In genomic region chr6:22538254-22538653, GRCm38 (mm10) we compare ENCODE assay signal across 25 mouse cellular contexts.
"Had no signal": no experiment of that assay in that cellular context is flagged by ENCODE, and none has a peak within 500 bp of the region (broad histone marks: within the 10 kb centered on the region; RNA-seq: fewer than 3 reads in every experiment).

No protein-coding gene starts in this region.

- H3K27me3 ChIP-seq: heart, embryonic 12.5 days; hindbrain, embryonic 12.5 days; intestine, embryonic 15.5 days; limb, embryonic 12.5 days had no signal

- DNase-seq: gastrocnemius, adult 2 months; gastrocnemius, postnatal 10 days; gastrocnemius, postnatal 25 days; heart, adult 18-20 months; heart, postnatal 10 days; heart, postnatal 4 days; kidney, adult 18-20 months; kidney, adult 8-10 months; kidney, postnatal 10 days; kidney, postnatal 25 days; kidney, postnatal 4 days had no signal

- H3K9me3 ChIP-seq: heart, embryonic 10.5 days; heart, embryonic 12.5 days; hindbrain, embryonic 10.5 days; hindbrain, embryonic 12.5 days; intestine, embryonic 15.5 days; limb, embryonic 10.5 days; limb, embryonic 12.5 days had no signal

- H3K9ac ChIP-seq: heart, embryonic 12.5 days; hindbrain, embryonic 12.5 days; hindbrain, embryonic 14.5 days; intestine, embryonic 15.5 days; limb, embryonic 12.5 days had no signal

- H3K36me3 ChIP-seq: heart, embryonic 10.5 days; heart, embryonic 12.5 days; hindbrain, embryonic 10.5 days; hindbrain, embryonic 12.5 days; intestine, embryonic 15.5 days; limb, embryonic 10.5 days; limb, embryonic 12.5 days had no signal

- H3K27ac ChIP-seq: gastrocnemius, adult 2 months; heart, embryonic 10.5 days; hindbrain, embryonic 10.5 days; hindbrain, embryonic 12.5 days; hindbrain, embryonic 14.5 days; intestine, embryonic 15.5 days; layer of hippocampus, adult 2 months; left cerebral cortex, adult 2 months; limb, embryonic 10.5 days; limb, embryonic 12.5 days had no signal

- H3K4me1 ChIP-seq: heart, embryonic 10.5 days; heart, embryonic 12.5 days; hindbrain, embryonic 10.5 days; hindbrain, embryonic 12.5 days; intestine, embryonic 15.5 days; limb, embryonic 10.5 days; limb, embryonic 12.5 days had no signal

- H3K4me3 ChIP-seq: gastrocnemius, adult 2 months; heart, embryonic 10.5 days; heart, embryonic 12.5 days; hindbrain, embryonic 10.5 days; hindbrain, embryonic 12.5 days; intestine, embryonic 15.5 days; layer of hippocampus, adult 2 months; left cerebral cortex, adult 2 months; limb, embryonic 10.5 days; limb, embryonic 12.5 days had no signal

- H3K4me2 ChIP-seq: heart, embryonic 12.5 days; hindbrain, embryonic 12.5 days; hindbrain, embryonic 14.5 days; intestine, embryonic 15.5 days; limb, embryonic 12.5 days; liver, embryonic 11.5 days had no signal

- ATAC-seq: hindbrain, embryonic 16.5 days; inflammation-experienced regulatory T-cells, adult 6 months; intestine, embryonic 15.5 days; intestine, postnatal 0 days had no signal
